Mouse (Mus musculus): Measurements from ENCODE around the gene Zfp866. TPM values are rescaled to one million over a fixed set of nuclear protein-coding genes. Genes with fewer than 3 reads are reported as not detected.

Zfp866 gene
- polyA plus RNA-seq, 1 experiment from 2014 or later, result 34.7 TPM

- peak; percentile 85 for DNase-seq (ENCODE audit: low spot score)
- Histone ChIP-seq H3K36me3 (replicated peaks) (peaks cover 78% of the 10 kb centered on the region), H3K27ac (replicated peaks) (peak within 1 kb of the TSS; percentile 79), H3K27me3 (replicated peaks; ENCODE audit: low read depth, poor library complexity, severe bottlenecking) (no peaks in the 10 kb centered on the region), H3K9me3 (no peaks in the 10 kb centered on the region), H3K4me3 (peak within 1 kb of the TSS; percentile 58), H3K4me1 (peaks cover 20% of the 10 kb centered on the region)
- WGBS, result 6% methylated on average over 28 of the region's 28 CpGs
Measured at GRCm38 (mm10) chr8:69808094-69808863, 17.3 kb upstream of the Zfp866 start, which contains the start of gene Gmip. TSS of gene Gmip (plus strand) at chr8:69808679.

DNA sequence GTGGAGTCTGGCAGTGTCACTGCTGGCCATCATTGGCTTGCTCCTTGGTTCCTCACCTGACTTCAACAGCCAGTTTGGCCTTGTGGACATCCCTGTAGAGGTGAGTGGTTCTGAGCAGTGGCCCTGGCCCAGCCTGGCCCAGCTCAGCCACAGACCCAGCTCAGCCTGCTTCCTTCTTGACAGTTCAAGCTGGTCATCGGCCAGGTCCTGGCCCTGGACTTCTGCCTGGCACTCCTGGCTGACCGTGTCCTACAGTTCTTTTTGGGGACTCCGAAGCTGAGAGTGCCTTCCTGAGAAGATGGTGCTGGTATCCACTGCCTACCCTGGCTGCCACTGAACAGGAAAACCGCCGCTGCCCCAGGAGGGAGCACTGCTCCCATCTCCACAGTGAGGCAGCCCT, 16.3 kb upstream of the Zfp866 start:
- DNase-seq (ENCODE audit: low spot score), result no peak
- Histone ChIP-seq H3K4me3 (no peak overlapping the region), H3K36me3 (replicated peaks) (peaks cover 85% of the 10 kb centered on the region), H3K4me1 (peaks cover 20% of the 10 kb centered on the region), H3K27ac (replicated peaks) (no peak overlapping the region), H3K27me3 (replicated peaks; ENCODE audit: low read depth, poor library complexity, severe bottlenecking) (no peaks in the 10 kb centered on the region), H3K9me3 (no peaks in the 10 kb centered on the region)
- 93% methylated on average over 5 of the region's 5 CpGs for WGBS

GRCm38 (mm10) chr8:69805491-69805890, 14.5 kb upstream of the Zfp866 start:
- no peak overlapping the region for H3K4me3 ChIP-seq
- no peak for DNase-seq (ENCODE audit: low spot score)
- H3K9me3 ChIP-seq, result no peaks in the 10 kb centered on the region
- no peaks in the 10 kb centered on the region for H3K27me3 ChIP-seq (replicated peaks; ENCODE audit: low read depth, poor library complexity, severe bottlenecking)
- peaks cover 20% of the 10 kb centered on the region for H3K4me1 ChIP-seq
- no peak overlapping the region for H3K27ac ChIP-seq (replicated peaks)
- 94% methylated on average over 9 of the region's 9 CpGs for WGBS
- peaks cover 85% of the 10 kb centered on the region for H3K36me3 ChIP-seq (replicated peaks)

DNA sequence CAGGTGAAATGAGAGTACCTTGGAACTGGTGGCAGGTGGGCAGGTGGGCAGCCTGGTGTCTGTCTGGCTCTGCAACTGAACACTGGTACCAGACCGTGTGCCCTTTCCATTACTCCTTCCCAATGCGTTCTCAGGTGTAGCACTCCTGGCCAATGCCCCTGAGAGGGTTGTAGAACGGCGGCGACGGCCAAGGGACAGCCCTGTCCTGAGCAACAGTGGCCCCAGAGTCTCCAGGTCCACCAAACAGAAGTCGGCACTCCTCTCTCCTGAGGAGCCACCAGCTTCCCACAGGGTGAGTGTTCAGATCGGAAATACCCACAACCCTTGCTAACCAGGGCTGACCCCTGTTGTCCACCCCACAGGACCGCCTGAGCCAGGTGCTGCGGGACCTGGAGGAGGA, 14.1 kb upstream of the Zfp866 start:
- no peak for DNase-seq (ENCODE audit: low spot score)
- peaks cover 85% of the 10 kb centered on the region for H3K36me3 ChIP-seq (replicated peaks)
- H3K4me3 ChIP-seq, result no peak overlapping the region
- H3K27me3 ChIP-seq (replicated peaks; ENCODE audit: low read depth, poor library complexity, severe bottlenecking), result no peaks in the 10 kb centered on the region
- 92% methylated on average over 10 of the region's 10 CpGs for WGBS
- H3K9me3 ChIP-seq, result no peaks in the 10 kb centered on the region
- H3K27ac ChIP-seq (replicated peaks), result no peak overlapping the region
- H3K4me1 ChIP-seq, result peaks cover 20% of the 10 kb centered on the region

- H3K27ac ChIP-seq (replicated peaks), result no peak overlapping the region
Measured at GRCm38 (mm10) chr8:69804537-69804936, 13.6 kb upstream of the Zfp866 start.

DNA sequence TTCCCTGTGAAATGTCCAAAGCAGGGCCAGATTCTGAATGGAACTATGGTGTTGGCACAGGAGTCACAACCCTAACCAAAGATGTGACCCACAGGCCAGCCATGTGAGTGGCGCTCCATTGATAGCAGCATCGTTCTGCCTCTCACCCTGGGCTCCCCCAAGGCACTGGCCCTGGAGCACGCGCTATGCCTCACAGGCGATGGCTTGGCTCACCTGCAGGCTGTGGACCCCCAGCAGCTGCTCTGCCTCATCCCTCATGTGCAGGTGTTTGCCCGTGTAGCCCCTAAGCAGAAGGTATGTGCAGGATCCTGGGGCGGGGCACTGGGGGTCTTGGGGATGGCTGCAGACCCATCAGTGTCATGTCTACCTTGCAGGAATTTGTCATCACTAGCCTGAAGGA, 12.4 kb upstream of the Zfp866 start:
- H3K27ac ChIP-seq (replicated peaks), result no peak overlapping the region
- no peaks in the 10 kb centered on the region for H3K9me3 ChIP-seq
- peaks cover 3% of the 10 kb centered on the region for H3K4me1 ChIP-seq
- WGBS, result 97% methylated on average over 7 of the region's 7 CpGs
- H3K36me3 ChIP-seq (replicated peaks), result peaks cover 100% of the 10 kb centered on the region
- H3K27me3 ChIP-seq (replicated peaks; ENCODE audit: low read depth, poor library complexity, severe bottlenecking), result no peaks in the 10 kb centered on the region
- no peak overlapping the region for H3K4me3 ChIP-seq
- no peak for DNase-seq (ENCODE audit: low spot score)

More at GRCm38 (mm10) chr8:69804537-69804936, 13.6 kb upstream of the Zfp866 start:
- DNase-seq (ENCODE audit: low spot score), result no peak
- 93% methylated on average over 6 of the region's 6 CpGs for WGBS
- Histone ChIP-seq H3K4me3 (no peak overlapping the region), H3K9me3 (no peaks in the 10 kb centered on the region), H3K36me3 (replicated peaks) (peaks cover 89% of the 10 kb centered on the region), H3K4me1 (peaks cover 15% of the 10 kb centered on the region), H3K27me3 (replicated peaks; ENCODE audit: low read depth, poor library complexity, severe bottlenecking) (no peaks in the 10 kb centered on the region)

GRCm38 (mm10) chr8:69802216-69802615, 11.2 kb upstream of the Zfp866 start:
- no peak for DNase-seq (ENCODE audit: low spot score)
- peaks cover 100% of the 10 kb centered on the region for H3K36me3 ChIP-seq (replicated peaks)

DNA sequence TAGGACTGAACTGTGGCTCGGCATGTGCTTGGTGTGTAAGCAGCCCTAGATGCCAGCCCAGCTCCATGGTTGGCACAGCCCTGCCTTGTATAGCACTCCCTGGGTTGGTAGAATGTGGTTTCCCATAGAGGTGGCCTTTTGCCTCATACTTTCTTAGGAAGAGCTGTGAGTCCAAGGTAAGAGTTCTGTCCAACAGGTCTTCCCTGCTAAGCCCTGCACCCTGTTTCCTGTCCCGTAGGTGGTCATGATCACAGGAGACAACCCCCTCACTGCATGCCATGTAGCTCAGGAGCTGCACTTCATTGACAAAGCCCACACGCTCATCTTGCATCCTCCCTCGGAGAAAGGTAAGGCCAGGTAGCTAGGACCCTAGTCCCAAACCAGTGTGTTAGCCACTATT, 10.8 kb upstream of the Zfp866 start:
- peaks cover 100% of the 10 kb centered on the region for H3K36me3 ChIP-seq (replicated peaks)
- H3K27ac ChIP-seq (replicated peaks), result no peak overlapping the region
- no peak overlapping the region for H3K4me3 ChIP-seq
- no peaks in the 10 kb centered on the region for H3K27me3 ChIP-seq (replicated peaks; ENCODE audit: low read depth, poor library complexity, severe bottlenecking)
- DNase-seq (ENCODE audit: low spot score), result no peak
- 90% methylated on average over 4 of the region's 4 CpGs for WGBS
- H3K9me3 ChIP-seq, result no peaks in the 10 kb centered on the region
- H3K4me1 ChIP-seq, result no peaks in the 10 kb centered on the region

More at GRCm38 (mm10) chr8:69802216-69802615, 11.2 kb upstream of the Zfp866 start:
- H3K4me3 ChIP-seq, result no peak overlapping the region
- no peak overlapping the region for H3K27ac ChIP-seq (replicated peaks)
- no peaks in the 10 kb centered on the region for H3K9me3 ChIP-seq
- H3K4me1 ChIP-seq, result no peaks in the 10 kb centered on the region
- no peaks in the 10 kb centered on the region for H3K27me3 ChIP-seq (replicated peaks; ENCODE audit: low read depth, poor library complexity, severe bottlenecking)

DNA sequence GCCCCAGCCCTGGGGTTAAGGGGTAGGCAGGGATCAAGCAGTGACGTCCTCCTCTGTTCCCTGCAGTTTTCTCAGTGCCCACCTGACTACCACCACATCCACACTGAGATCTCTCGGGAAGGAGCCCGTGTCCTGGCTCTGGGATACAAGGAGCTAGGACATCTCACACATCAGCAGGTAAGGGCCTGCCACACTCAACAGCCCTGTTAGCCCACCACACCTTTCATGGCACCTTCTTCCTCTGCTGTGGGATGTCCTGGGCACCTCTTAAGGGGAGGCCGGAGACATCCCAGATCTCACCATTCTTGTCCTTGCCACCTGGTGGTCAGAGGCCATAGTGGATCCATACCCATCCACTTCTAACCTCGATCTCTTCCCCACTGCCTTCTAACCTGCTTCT, 9.0 kb upstream of the Zfp866 start:
- no peak overlapping the region for H3K4me3 ChIP-seq
- H3K27ac ChIP-seq (replicated peaks), result no peak overlapping the region
- 92% methylated on average over 5 of the region's 5 CpGs for WGBS
- peaks cover 100% of the 10 kb centered on the region for H3K36me3 ChIP-seq (replicated peaks)
- DNase-seq (ENCODE audit: low spot score), result no peak
- H3K9me3 ChIP-seq, result no peaks in the 10 kb centered on the region
- H3K27me3 ChIP-seq (replicated peaks; ENCODE audit: low read depth, poor library complexity, severe bottlenecking), result no peaks in the 10 kb centered on the region
- no peaks in the 10 kb centered on the region for H3K4me1 ChIP-seq

- H3K27me3 ChIP-seq (replicated peaks; ENCODE audit: low read depth, poor library complexity, severe bottlenecking), result no peaks in the 10 kb centered on the region
- no peaks in the 10 kb centered on the region for H3K9me3 ChIP-seq
- DNase-seq (ENCODE audit: low spot score), result no peak
- H3K4me3 ChIP-seq, result no peak overlapping the region
- no peaks in the 10 kb centered on the region for H3K4me1 ChIP-seq
- H3K27ac ChIP-seq (replicated peaks), result no peak overlapping the region
- peaks cover 100% of the 10 kb centered on the region for H3K36me3 ChIP-seq (replicated peaks)
- WGBS, result 91% methylated on average over 8 of the region's 8 CpGs
Measured at GRCm38 (mm10) chr8:69799261-69799660, 8.3 kb upstream of the Zfp866 start.

- H3K4me3 ChIP-seq, result no peak overlapping the region
- no peak for DNase-seq (ENCODE audit: low spot score)
- H3K27ac ChIP-seq (replicated peaks), result no peak overlapping the region
- H3K36me3 ChIP-seq (replicated peaks), result peaks cover 100% of the 10 kb centered on the region
- no peaks in the 10 kb centered on the region for H3K27me3 ChIP-seq (replicated peaks; ENCODE audit: low read depth, poor library complexity, severe bottlenecking)
- 94% methylated on average over 10 of the region's 10 CpGs for WGBS
- H3K4me1 ChIP-seq, result peaks cover 7% of the 10 kb centered on the region
- H3K9me3 ChIP-seq, result no peaks in the 10 kb centered on the region
Measured at GRCm38 (mm10) chr8:69797661-69798060, 6.7 kb upstream of the Zfp866 start.

DNA sequence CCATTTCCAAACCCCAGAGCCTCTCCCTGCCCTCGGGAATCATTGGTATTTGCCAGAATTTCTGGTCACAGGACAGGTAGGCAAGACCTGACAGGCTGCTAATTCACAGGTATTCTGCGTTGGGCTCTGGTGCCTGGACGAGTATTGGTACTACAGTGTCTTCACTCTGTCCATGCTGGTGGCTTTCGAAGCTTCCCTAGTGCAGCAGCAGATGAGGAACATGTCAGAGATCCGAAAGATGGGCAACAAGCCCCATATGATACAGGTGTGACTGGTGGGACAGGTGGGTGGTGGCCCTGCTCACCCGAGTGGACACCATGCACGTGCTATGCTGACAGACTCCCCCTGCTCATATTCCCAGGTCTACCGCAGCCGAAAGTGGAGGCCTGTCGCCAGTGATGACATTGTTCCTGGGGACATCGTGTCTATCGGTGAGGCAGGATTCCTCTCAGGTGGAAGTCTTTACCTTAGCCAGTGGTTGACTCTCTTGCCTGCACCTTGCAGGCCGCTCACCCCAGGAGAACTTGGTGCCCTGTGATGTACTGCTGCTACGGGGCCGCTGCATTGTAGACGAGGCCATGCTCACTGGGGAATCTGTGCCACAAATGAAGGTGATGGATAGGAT, 5.9 kb upstream of the Zfp866 start:
- H3K4me3 ChIP-seq, result no peak overlapping the region
- no peak for DNase-seq (ENCODE audit: low spot score)
- no peak overlapping the region for H3K27ac ChIP-seq (replicated peaks)
- peaks cover 16% of the 10 kb centered on the region for H3K4me1 ChIP-seq
- H3K36me3 ChIP-seq (replicated peaks), result peaks cover 93% of the 10 kb centered on the region
- no peaks in the 10 kb centered on the region for H3K9me3 ChIP-seq
- 95% methylated on average over 16 of the region's 16 CpGs for WGBS
- no peaks in the 10 kb centered on the region for H3K27me3 ChIP-seq (replicated peaks; ENCODE audit: low read depth, poor library complexity, severe bottlenecking)

GRCm38 (mm10) chr8:69794901-69795300, 3.9 kb upstream of the Zfp866 start:
- Histone ChIP-seq H3K27ac (replicated peaks) (no peak overlapping the region), H3K9me3 (no peaks in the 10 kb centered on the region), H3K36me3 (replicated peaks) (peaks cover 74% of the 10 kb centered on the region), H3K27me3 (replicated peaks; ENCODE audit: low read depth, poor library complexity, severe bottlenecking) (no peaks in the 10 kb centered on the region), H3K4me3 (no peak overlapping the region), H3K4me1 (peaks cover 22% of the 10 kb centered on the region)
- 94% methylated on average over 6 of the region's 6 CpGs for WGBS
- no peak for DNase-seq (ENCODE audit: low spot score)

Measured in embryonic facial prominence, embryonic 10.5 days (tissue).